Mouse (Mus musculus): ENCODE measurements around the gene Trappc10. TPM values are rescaled to one million over a fixed set of nuclear protein-coding genes. Genes with fewer than 3 reads are reported as not detected.

Gene Trappc10
- polyA plus RNA-seq, 1 experiment = 62.8 TPM

DNA sequence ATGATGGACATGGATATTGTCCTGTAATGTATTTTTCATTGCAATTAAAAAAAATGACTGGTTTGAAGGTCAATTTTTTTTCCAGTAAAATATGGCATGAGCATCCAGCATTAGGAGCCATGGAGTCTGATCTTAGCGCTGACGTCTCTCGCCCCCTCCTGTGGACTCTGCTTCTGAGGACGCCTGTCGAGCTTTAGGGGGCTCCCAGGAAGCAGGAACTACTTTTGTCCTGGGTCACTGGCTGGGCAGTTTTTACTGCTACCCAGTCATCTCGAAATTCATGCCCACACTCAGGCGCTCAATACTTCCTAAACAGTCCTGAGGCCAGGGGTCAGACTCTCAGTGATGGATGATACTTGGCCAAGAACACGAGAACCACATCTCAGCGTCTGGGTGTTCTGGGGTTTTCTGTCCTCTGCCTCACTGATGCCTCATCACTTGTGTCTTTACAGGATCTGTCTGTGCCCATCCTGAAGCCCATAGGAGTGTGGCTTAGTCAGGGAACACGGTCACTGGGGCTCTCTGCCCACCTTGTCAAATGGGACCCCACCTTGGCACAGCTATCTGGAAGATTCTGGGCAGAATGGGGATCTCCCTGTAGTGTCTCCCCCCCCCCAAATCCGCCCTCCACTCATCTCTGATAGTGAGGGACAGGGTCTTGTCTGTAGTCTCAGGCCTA is 104.7 kb downstream of the Trappc10 start:
- no peak overlapping the region for H3K4me3 ChIP-seq (ENCODE audit: insufficient read depth, low read length)
- TF ChIP-seq CTCF (IDR thresholded peaks at IDR 0.05; ENCODE audit: extremely low read depth, insufficient read depth, low read length) (no peak), POLR2A (IDR thresholded peaks at IDR 0.05; ENCODE audit: extremely low read depth, insufficient read depth, low read length) (no peak)
- peaks cover 6% of the 10 kb centered on the region for H3K4me1 ChIP-seq (ENCODE audit: control insufficient read depth, insufficient read depth, low read length)
- no peak overlapping the region for H3K27ac ChIP-seq (ENCODE audit: insufficient read depth, low read length)

DNA sequence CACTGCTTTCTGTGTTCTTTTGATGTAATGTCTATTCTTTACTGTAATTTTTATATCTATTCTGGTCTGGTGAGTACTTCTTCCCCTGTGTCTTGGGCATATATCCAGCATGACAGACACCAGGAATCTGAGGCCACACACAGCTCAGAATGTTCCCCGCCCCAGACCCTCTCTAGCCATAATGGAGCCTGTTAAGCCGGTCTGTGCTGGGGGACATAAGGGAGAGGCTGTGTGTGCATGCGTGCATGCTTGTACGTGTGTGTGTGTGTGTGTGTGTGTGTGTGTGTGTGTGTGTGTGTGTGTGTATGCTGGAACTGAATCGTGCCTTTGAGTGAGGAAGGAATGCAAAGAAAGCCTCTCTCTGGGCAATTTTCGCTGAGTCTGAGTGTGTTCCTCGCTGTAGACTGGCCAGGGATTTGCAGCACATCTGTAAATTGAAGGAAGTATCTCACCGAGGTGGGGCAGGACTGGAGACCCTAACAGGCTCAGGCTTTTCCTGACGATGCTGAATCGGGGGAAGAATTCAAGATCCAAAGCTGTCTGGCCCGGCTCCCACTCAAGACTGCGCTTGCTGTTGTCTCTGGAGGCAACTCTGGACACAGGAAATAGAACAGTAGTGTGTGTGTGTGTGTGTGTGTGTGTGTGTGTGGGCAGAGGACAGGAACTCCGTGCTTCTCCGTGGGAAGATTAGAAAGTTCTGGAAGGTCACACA is 105.5 kb downstream of the Trappc10 start:
- peaks cover 4% of the 10 kb centered on the region for H3K4me1 ChIP-seq (ENCODE audit: control insufficient read depth, insufficient read depth, low read length)
- no peak overlapping the region for H3K4me3 ChIP-seq (ENCODE audit: insufficient read depth, low read length)
- TF ChIP-seq CTCF (IDR thresholded peaks at IDR 0.05; ENCODE audit: extremely low read depth, insufficient read depth, low read length) (no peak), POLR2A (IDR thresholded peaks at IDR 0.05; ENCODE audit: extremely low read depth, insufficient read depth, low read length) (no peak)
- no peak overlapping the region for H3K27ac ChIP-seq (ENCODE audit: insufficient read depth, low read length)

DNA sequence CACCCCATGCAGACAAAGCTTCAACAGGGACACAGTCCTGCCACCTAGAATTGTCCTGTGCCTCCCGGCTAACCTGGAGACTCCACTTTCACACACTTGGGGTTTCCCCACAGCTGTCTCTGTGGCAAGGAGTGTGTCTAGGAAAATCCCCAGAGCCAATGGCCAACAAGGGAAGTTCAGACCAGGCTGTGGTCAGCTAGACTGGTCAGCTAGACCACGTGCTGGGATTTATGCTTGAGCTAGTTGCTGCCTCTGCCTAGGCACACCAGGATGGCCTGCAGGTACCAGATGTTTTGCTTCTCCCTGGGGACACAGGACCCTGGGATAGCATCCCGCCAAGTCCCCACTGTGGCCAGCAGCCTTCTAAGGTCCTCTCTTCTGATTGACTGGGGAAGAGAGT is 107.2 kb downstream of the Trappc10 start:
- Histone ChIP-seq H3K4me3 (ENCODE audit: insufficient read depth, low read length) (no peak overlapping the region), H3K27ac (ENCODE audit: insufficient read depth, low read length) (no peak overlapping the region), H3K4me1 (ENCODE audit: control insufficient read depth, insufficient read depth, low read length) (peaks cover 3% of the 10 kb centered on the region)
- TF ChIP-seq CTCF (IDR thresholded peaks at IDR 0.05; ENCODE audit: extremely low read depth, insufficient read depth, low read length) = no peak
- TF ChIP-seq POLR2A (IDR thresholded peaks at IDR 0.05; ENCODE audit: extremely low read depth, insufficient read depth, low read length) = no peak

Other genes with a start within 250 kb of the Trappc10 start
- 158 and 186 TPM in 2 replicates for gene Pfkl, start 234.6 kb downstream of the Trappc10 start, polyA plus RNA-seq (2012; rRNA removed)
- 0.13 and 0.38 TPM in 2 replicates for gene Dnmt3l, start 202.7 kb downstream of the Trappc10 start, polyA plus RNA-seq (2012; rRNA removed)
- gene Aire, start 201.0 kb downstream of the Trappc10 start, polyA plus RNA-seq (2012; rRNA removed) = 0.32 and 0.65 TPM in 2 replicates
- 5.3 and 6.3 TPM in 2 replicates for gene Icosl, start 175.3 kb downstream of the Trappc10 start, polyA plus RNA-seq (2012; rRNA removed)
- 128 TPM in 2 replicates for gene D10Jhu81e, start 74.9 kb downstream of the Trappc10 start, polyA plus RNA-seq (2012; rRNA removed)
- gene Pwp2, start 59.5 kb downstream of the Trappc10 start, polyA plus RNA-seq (2012; rRNA removed) = 18.2 and 19.6 TPM in 2 replicates
- 241 and 251 TPM in 2 replicates for gene Agpat3, start 107.8 kb upstream of the Trappc10 start, polyA plus RNA-seq (2012; rRNA removed)
- 519 and 613 TPM in 2 replicates for gene Rrp1, start 168.4 kb upstream of the Trappc10 start, polyA plus RNA-seq (2012; rRNA removed)
- gene Cstb, start 181.0 kb upstream of the Trappc10 start, polyA plus RNA-seq (2012; rRNA removed) = 69.3 and 78.3 TPM in 2 replicates
- 76.7 and 77.7 TPM in 2 replicates for gene Pdxk, start 220.3 kb upstream of the Trappc10 start, polyA plus RNA-seq (2012; rRNA removed)

Data from cortical plate, adult 2 months (tissue).